Mouse (Mus musculus): Measurements from ENCODE around the gene Clcn6. TPM values are rescaled to one million over a fixed set of nuclear protein-coding genes. Genes with fewer than 3 reads are reported as not detected.

Gene Clcn6
- polyA plus RNA-seq, 1 experiment: 2.7 TPM

DNA sequence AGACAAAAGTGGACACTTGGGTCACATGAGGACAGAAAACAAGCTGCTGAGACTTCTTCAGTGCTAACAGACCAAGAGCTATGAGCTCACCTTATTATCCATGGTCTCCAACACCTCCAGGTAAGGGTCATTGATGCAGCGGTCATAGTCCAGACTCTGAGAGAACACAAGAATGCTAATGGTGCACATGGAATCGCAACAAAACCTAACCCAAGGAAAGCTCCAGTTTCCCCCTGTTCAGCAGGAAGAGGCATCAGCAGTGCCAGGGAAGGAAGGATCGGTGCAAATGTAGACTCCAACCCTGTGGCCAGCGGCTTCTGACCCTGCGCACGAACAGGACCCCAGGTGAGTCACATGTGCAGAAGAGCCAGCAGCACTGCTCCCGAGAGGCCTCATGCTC lies 9.3 kb downstream of the Clcn6 start:
- H3K27me3 ChIP-seq (ENCODE audit: control insufficient read depth, insufficient read depth, low read length): no peaks in the 10 kb centered on the region
- H3K27ac ChIP-seq (ENCODE audit: insufficient read depth, low read depth, low read length): no peak overlapping the region
- H3K36me3 ChIP-seq (ENCODE audit: control insufficient read depth, insufficient read depth, low read length): no peaks in the 10 kb centered on the region; the same call in none of the 2 replicates
- no peak for TF ChIP-seq CTCF (IDR thresholded peaks at IDR 0.05; ENCODE audit: extremely low read depth, insufficient read length, insufficient replicate concordance, low read depth, low read length)
- no peak for TF ChIP-seq POLR2A (IDR thresholded peaks at IDR 0.05; ENCODE audit: low read depth, low read length)
- H3K4me3 ChIP-seq (ENCODE audit: low read depth, low read length): no peak overlapping the region
- WGBS: 93% methylated on average over 7 of the region's 7 CpGs
- H3K4me1 ChIP-seq (ENCODE audit: control insufficient read depth, insufficient read depth, insufficient read length, low read length): no peaks in the 10 kb centered on the region

DNA sequence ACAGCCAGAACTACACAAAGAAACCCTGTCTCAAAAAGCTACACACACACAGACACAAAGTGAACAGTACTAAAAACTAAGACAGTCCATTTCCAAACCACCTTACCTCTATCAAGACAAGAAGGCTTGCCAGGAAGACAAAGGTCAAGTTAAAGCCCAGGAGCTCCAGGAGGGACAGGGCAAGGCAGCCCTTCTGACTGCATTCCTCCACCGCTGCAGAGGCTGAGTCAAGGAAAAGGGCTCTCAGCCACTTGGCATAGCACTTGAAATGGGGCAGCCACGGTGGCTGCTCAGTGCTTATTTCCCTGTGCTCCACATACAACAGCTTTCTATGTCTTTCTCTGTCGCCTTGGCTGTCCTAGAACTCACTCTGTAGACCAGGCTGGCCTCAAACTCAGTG lies 14.6 kb downstream of the Clcn6 start:
- no peak overlapping the region for H3K27ac ChIP-seq (ENCODE audit: insufficient read depth, low read depth, low read length)
- H3K4me1 ChIP-seq (ENCODE audit: control insufficient read depth, insufficient read depth, insufficient read length, low read length): no peaks in the 10 kb centered on the region
- 63% methylated on average over 3 of the region's 3 CpGs for WGBS
- no peak overlapping the region for H3K4me3 ChIP-seq (ENCODE audit: low read depth, low read length)
- TF ChIP-seq POLR2A (IDR thresholded peaks at IDR 0.05; ENCODE audit: low read depth, low read length): no peak
- TF ChIP-seq CTCF (IDR thresholded peaks at IDR 0.05; ENCODE audit: extremely low read depth, insufficient read length, insufficient replicate concordance, low read depth, low read length): no peak
- no peaks in the 10 kb centered on the region for H3K27me3 ChIP-seq (ENCODE audit: control insufficient read depth, insufficient read depth, low read length)
- H3K36me3 ChIP-seq (ENCODE audit: control insufficient read depth, insufficient read depth, low read length): peaks cover 6% of the 10 kb centered on the region; the same call in 1 of the 2 replicates

DNA sequence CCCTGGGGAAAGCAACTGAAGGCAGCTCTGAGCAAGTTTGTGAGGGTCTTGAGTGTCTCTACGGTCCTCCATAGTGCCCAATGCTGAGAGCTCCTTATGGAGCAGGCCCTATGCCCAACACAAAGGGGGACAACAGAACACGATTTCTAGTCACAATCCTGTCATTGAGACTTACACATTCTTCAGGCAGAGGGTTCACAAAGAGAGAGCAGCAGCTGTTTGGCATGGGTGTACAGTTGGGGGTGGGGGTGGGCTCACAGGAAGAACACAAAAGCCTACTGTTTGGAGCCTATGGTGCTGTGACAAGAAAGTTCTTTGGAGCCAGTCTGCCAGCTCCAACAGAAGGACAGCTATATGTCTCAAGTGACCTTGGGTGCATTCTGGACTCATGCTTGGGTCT lies 20.2 kb downstream of the Clcn6 start:
- Histone ChIP-seq H3K36me3 (ENCODE audit: control insufficient read depth, insufficient read depth, low read length) (peaks cover 21% of the 10 kb centered on the region; the same call in 1 of the 2 replicates), H3K4me3 (ENCODE audit: low read depth, low read length) (no peak overlapping the region), H3K4me1 (ENCODE audit: control insufficient read depth, insufficient read depth, insufficient read length, low read length) (no peaks in the 10 kb centered on the region), H3K27me3 (ENCODE audit: control insufficient read depth, insufficient read depth, low read length) (no peaks in the 10 kb centered on the region), H3K27ac (ENCODE audit: insufficient read depth, low read depth, low read length) (no peak overlapping the region)
- no peak for TF ChIP-seq POLR2A (IDR thresholded peaks at IDR 0.05; ENCODE audit: low read depth, low read length)
- TF ChIP-seq CTCF (IDR thresholded peaks at IDR 0.05; ENCODE audit: extremely low read depth, insufficient read length, insufficient replicate concordance, low read depth, low read length): no peak
- WGBS: 88% methylated on average over 2 of the region's 2 CpGs

DNA sequence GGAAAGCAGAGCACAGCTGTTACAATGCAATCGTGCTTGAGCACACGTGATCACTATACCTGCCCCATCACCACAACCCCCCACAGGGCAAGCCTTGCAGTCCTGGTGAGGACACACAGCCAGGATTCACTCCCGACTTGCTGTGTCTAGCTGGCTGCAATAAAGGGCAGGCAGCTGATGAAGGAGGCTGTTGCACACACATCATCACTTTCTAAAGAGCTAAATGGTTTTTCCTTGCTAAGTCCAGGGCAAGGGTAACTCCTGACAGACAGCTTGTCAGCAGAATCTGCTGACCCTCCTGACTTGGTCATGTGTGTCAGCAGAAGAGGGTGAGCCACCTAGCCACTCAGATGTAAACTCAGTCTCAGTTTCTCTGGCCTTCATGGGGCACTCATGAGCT lies 21.6 kb downstream of the Clcn6 start:
- H3K4me3 ChIP-seq (ENCODE audit: low read depth, low read length): no peak overlapping the region
- no peaks in the 10 kb centered on the region for H3K27me3 ChIP-seq (ENCODE audit: control insufficient read depth, insufficient read depth, low read length)
- H3K36me3 ChIP-seq (ENCODE audit: control insufficient read depth, insufficient read depth, low read length): peaks cover 30% of the 10 kb centered on the region; the same call in 1 of the 2 replicates
- no peak for TF ChIP-seq CTCF (IDR thresholded peaks at IDR 0.05; ENCODE audit: extremely low read depth, insufficient read length, insufficient replicate concordance, low read depth, low read length)
- no peak for TF ChIP-seq POLR2A (IDR thresholded peaks at IDR 0.05; ENCODE audit: low read depth, low read length)
- no peak overlapping the region for H3K27ac ChIP-seq (ENCODE audit: insufficient read depth, low read depth, low read length)
- 77% methylated on average over 3 of the region's 3 CpGs for WGBS
- no peaks in the 10 kb centered on the region for H3K4me1 ChIP-seq (ENCODE audit: control insufficient read depth, insufficient read depth, insufficient read length, low read length)

DNA sequence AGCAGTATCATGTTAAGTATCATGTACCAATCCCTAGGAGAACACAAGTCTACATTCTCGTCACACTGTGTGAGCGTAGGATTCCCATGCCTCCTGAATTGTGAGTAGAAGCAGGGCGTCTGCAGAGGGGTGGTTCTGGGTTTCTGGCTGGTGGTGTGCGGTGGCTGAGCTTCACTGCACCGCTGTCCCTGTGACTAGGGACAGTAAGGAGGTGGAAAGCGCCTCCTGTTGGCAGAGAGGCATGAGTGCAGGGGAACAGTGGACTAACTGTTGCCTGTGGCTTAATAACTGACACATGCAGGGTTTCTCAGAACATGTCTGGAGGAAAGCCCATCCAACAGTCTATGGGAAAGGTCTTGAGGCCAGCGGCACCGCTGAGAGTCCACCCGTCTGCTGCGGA lies 23.2 kb downstream of the Clcn6 start:
- Histone ChIP-seq H3K36me3 (ENCODE audit: control insufficient read depth, insufficient read depth, low read length) (peaks cover 31% of the 10 kb centered on the region; the same call in 1 of the 2 replicates), H3K4me1 (ENCODE audit: control insufficient read depth, insufficient read depth, insufficient read length, low read length) (no peaks in the 10 kb centered on the region), H3K4me3 (ENCODE audit: low read depth, low read length) (no peak overlapping the region), H3K27me3 (ENCODE audit: control insufficient read depth, insufficient read depth, low read length) (no peaks in the 10 kb centered on the region), H3K27ac (ENCODE audit: insufficient read depth, low read depth, low read length) (no peak overlapping the region)
- TF ChIP-seq CTCF (IDR thresholded peaks at IDR 0.05; ENCODE audit: extremely low read depth, insufficient read length, insufficient replicate concordance, low read depth, low read length) (no peak), POLR2A (IDR thresholded peaks at IDR 0.05; ENCODE audit: low read depth, low read length) (no peak)
- WGBS: 89% methylated on average over 10 of the region's 10 CpGs

DNA sequence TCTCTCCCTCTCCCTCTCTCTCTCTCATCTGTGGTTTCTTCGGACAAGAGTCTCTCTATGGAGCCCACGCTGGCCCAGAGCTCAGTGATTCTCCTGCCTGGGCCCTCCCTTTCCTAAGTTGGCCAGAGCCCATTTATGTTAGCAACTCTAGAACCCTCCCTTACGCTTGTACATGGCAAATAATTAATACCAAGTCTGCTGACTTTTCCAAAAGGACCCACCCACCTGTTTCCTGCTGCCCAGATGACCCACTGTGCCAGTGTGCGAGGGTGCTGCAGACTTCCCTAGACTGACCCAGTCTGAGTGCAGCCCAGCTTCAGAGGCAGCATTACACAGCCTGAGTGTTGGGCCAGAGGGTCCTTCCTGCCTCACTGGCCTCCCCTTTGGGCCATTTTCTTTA lies 26.4 kb downstream of the Clcn6 start:
- WGBS: 86% methylated on average over 4 of the region's 4 CpGs
- TF ChIP-seq POLR2A (IDR thresholded peaks at IDR 0.05; ENCODE audit: low read depth, low read length) (no peak), CTCF (IDR thresholded peaks at IDR 0.05; ENCODE audit: extremely low read depth, insufficient read length, insufficient replicate concordance, low read depth, low read length) (no peak)
- Histone ChIP-seq H3K27me3 (ENCODE audit: control insufficient read depth, insufficient read depth, low read length) (no peaks in the 10 kb centered on the region), H3K4me1 (ENCODE audit: control insufficient read depth, insufficient read depth, insufficient read length, low read length) (no peaks in the 10 kb centered on the region), H3K4me3 (ENCODE audit: low read depth, low read length) (no peak overlapping the region), H3K36me3 (ENCODE audit: control insufficient read depth, insufficient read depth, low read length) (peaks cover 30% of the 10 kb centered on the region), H3K27ac (ENCODE audit: insufficient read depth, low read depth, low read length) (no peak overlapping the region)

DNA sequence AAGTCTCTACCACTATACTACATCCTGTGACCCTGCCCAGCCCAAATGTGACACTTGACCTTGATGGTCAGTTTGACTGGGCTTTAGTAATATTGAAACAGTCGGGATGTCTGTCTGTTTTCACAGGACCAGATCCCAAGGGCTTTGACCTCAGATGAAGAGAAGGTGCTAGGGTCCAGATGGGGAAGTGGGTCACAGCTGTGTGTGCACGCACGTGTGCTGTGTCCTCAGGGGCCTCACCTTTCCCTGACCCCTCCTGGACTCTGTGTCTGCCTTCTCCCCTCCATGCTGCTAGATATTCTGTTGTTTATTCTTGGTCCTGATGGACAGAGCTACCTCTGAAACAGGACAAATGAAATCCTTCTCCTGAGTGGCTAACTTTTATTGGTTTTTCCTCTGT lies 27.3 kb downstream of the Clcn6 start:
- Histone ChIP-seq H3K27ac (ENCODE audit: insufficient read depth, low read depth, low read length) (no peak overlapping the region), H3K36me3 (ENCODE audit: control insufficient read depth, insufficient read depth, low read length) (peaks cover 32% of the 10 kb centered on the region), H3K4me1 (ENCODE audit: control insufficient read depth, insufficient read depth, insufficient read length, low read length) (no peaks in the 10 kb centered on the region), H3K4me3 (ENCODE audit: low read depth, low read length) (no peak overlapping the region), H3K27me3 (ENCODE audit: control insufficient read depth, insufficient read depth, low read length) (no peaks in the 10 kb centered on the region)
- WGBS: 83% methylated on average over 3 of the region's 3 CpGs
- TF ChIP-seq POLR2A (IDR thresholded peaks at IDR 0.05; ENCODE audit: low read depth, low read length): no peak
- no peak for TF ChIP-seq CTCF (IDR thresholded peaks at IDR 0.05; ENCODE audit: extremely low read depth, insufficient read length, insufficient replicate concordance, low read depth, low read length)

Data from small intestine, adult 2 months (tissue).